Mouse (Mus musculus) stomach, postnatal 0 days (tissue): Measurements from ENCODE around the gene Fap.

Experiments
- CTCF ChIP-seq: IDR thresholded peaks from 2 replicates; pipeline ENCODE4 v1.5.1; 2016; ENCODE audit warnings: antibody characterized with exemption, low read depth, mild to moderate bottlenecking, moderate library complexity
- EP300 ChIP-seq: optimal IDR thresholded peaks from 2 replicates; pipeline ENCODE3; 2016; ENCODE audit warnings: antibody characterized with exemption

DNA sequence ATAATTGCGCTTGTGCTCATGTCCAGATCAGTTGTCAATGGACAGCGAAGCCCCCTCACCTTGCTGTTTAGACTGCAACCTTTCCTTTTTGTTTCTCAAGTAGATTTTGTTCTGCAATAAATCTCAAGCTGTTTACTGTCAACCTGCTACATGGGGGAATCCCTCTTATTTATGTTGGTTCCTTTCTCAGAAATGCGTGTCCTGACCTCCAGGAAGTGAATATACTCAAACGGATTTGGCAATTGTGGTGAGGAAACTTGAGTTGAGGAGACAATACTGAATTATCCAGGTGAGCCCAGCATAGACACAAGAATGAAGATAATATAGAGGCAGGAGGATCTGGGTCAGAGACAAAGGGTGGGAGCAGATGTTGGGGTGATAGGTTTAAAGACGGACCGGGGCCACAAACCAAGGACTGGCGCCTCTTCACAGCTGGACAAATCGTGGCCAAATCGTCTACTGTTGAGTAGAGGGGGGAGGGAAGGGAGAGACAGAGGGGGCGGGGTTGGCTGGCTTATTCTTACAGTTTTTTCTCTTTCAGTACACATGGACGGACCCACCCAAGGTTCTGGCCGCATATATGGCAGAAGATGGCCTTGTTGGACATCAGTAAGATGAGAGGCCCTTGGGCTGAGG, 112.9 kb downstream of the Fap start:
- no peak for TF ChIP-seq EP300
- TF ChIP-seq CTCF = no peak
